Mouse (Mus musculus): ENCODE data around the gene Ctsc. TPM values are rescaled to one million over a fixed set of nuclear protein-coding genes. Genes with fewer than 3 reads are reported as not detected.

Ctsc gene
- polyA plus RNA-seq (2015; fragmentation: Illumina TruSeq; extraction: RNeasy Lipid Tissue Mini Kit (QIAGEN cat#74804); ENCODE audit: insufficient read depth, low read depth, low replicate concordance): 10.3 TPM

DNA sequence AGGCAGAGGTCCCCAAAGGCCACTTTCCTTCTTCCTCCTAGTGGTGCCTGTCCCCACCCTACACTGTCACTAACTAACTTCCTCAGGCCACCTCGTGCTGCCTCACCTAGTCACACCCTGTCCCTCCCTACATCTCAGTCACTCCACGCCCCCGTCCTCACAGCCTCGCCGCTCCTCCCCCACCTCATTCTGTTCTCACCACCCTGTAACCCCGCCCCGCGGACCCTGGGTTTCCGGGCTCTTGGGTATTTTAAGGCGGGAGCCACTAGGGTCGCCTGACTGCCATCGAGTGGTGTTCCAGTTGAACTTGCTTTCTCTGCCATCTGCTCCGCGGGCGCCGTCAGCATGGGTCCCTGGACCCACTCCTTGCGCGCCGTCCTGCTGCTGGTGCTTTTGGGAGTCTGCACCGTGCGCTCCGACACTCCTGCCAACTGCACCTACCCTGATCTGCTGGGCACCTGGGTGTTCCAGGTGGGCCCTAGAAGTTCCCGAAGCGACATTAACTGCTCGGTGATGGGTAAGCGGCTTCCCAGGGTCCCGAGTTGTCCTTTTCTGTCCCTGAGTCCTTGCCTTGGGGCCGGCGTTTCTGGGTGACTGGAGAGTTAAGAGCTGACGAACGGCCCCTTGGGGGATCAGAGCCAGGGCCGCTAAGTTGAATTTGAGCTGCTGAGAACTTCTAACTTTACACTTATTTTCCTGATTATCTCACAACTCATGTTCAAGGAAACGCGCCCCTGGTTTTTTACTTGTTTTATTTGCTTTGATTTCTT is at the start of gene Ctsc:
TSS of gene Ctsc (plus strand) at position 228 of the 770 bp plus-strand sequence.

Other genes with a start within 250 kb of the Ctsc start
- gene Rab38, start 152.2 kb downstream of the Ctsc start, polyA plus RNA-seq (2015; fragmentation: Illumina TruSeq; extraction: RNeasy Lipid Tissue Mini Kit (QIAGEN cat#74804); ENCODE audit: insufficient read depth, low read depth, low replicate concordance): 1.2 TPM

All from pancreas, adult 10 weeks (tissue).